Mouse (Mus musculus): ENCODE measurements around the gene Stx8. TPM values are rescaled to one million over a fixed set of nuclear protein-coding genes. Genes with fewer than 3 reads are reported as not detected.

Stx8 gene
- total and polyA plus RNA-seq, 2 experiments from 2014 or later: 13.2 to 63.6 TPM

DNA sequence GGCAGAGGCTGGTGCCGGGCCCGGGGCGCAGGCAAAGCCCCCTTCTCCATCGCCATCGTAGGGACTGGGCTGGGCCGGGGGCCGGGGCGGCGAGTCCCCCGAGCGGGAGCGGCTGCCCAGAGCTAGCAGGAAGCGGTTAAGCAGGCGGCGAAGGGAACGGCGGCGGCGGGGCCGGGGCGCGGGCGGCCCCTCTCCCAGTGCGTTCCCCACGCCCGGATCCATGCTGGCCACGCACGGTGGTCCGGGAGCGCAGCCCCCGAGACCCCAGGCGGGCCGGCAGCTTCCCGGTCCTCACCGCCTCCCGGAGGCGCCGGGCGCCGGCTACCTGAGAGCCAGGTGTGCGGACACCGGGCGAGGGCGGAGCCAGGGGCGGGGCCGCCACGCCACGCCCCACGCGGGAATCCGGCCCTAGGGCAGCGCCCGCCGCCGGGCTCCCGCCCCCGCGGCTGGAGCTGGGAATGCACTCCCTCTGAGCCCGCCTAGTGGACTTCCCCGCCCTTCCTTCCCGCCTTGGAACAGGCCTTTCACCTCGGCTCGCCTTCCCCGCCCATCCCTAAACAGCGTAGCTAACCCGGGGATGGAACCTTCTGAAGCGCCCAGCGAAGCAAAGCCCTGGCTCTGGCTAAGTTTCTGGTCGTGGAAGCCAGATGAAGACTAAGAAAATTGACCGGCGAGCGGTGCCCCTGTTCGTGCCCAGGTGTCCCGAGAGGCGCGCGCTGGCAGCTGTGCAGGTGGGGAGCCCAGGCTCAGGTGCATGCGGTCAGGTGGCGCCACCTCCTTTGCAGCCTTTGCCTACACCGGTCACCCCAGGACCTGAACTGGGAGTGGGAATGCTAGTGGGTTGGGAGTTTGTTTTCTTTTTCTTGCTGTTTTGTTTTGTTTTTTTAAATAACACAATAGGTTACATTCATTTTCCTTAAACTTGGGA lies 43.9 kb upstream of the Stx8 start, which contains the start of gene Usp43:
Gene Usp43, minus strand, starts transcription at position 327 of the 928 bp plus-strand sequence.
- Histone ChIP-seq H3K27ac (ENCODE audit: low read depth, low read length) (no peak within 1 kb of the TSS), H3K4me3 (ENCODE audit: low read depth, low read length) (peak within 1 kb of the TSS; percentile 54), H3K9me3 (ENCODE audit: low read length) (no peaks in the 10 kb centered on the region), H3K4me2 (ENCODE audit: low read depth, low read length, poor library complexity, severe bottlenecking) (peak within 1 kb of the TSS; percentile 100), H3K36me3 (ENCODE audit: insufficient read depth, low read length) (no peaks in the 10 kb centered on the region), H3K9ac (replicated peaks; ENCODE audit: low read length, poor library complexity, severe bottlenecking) (peak within 1 kb of the TSS; percentile 67), H3K27me3 (ENCODE audit: insufficient read depth, low read length) (peaks cover 12% of the 10 kb centered on the region; the same call in 1 of the 2 replicates), H3K4me1 (ENCODE audit: insufficient read depth, low read length) (no peaks in the 10 kb centered on the region)
- ATAC-seq (ENCODE audit: low FRiP score) (peak; percentile 65; the same call in 1 of the 2 replicates), DNase-seq (ENCODE audit: low spot score) (peak; percentile 9)
- WGBS: under 1% methylated on average over 53 of the region's 80 CpGs
- 0 out of 2 replicates have a peak, but pooled peaks have one; percentile 0 for TF ChIP-seq CTCF (IDR thresholded peaks at IDR 0.05)

DNA sequence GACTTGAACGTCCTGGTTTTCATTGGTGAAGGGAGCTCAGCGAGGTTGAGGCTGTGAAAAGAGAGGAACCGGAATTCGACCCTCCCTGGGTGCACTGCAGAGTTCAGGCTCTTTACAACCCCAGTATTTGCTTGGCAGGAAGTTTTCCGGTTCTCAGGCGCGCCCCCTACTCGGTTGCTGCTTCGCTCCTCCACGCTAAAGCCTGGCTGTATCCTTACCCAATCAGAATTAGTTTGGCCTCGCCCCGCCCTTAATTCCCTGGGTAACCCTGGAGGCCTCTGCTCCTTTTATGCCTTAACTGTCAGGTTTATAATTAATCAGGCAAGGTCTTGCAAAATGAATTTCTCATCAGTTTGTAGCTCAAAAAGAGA lies 43.3 kb upstream of the Stx8 start:
- H3K4me3 ChIP-seq (ENCODE audit: low read depth, low read length): peak overlapping the region; percentile 54
- WGBS: 0% methylated on average over 12 of the region's 12 CpGs
- peak overlapping the region; percentile 100 for H3K4me2 ChIP-seq (ENCODE audit: low read depth, low read length, poor library complexity, severe bottlenecking)
- H3K9me3 ChIP-seq (ENCODE audit: low read length): no peaks in the 10 kb centered on the region
- peaks cover 12% of the 10 kb centered on the region; the same call in 1 of the 2 replicates for H3K27me3 ChIP-seq (ENCODE audit: insufficient read depth, low read length)
- H3K4me1 ChIP-seq (ENCODE audit: insufficient read depth, low read length): no peaks in the 10 kb centered on the region
- TF ChIP-seq CTCF (IDR thresholded peaks at IDR 0.05): peak; percentile 61
- H3K9ac ChIP-seq (replicated peaks; ENCODE audit: low read length, poor library complexity, severe bottlenecking): no peak overlapping the region
- DNase-seq (ENCODE audit: low spot score) (peak; percentile 74), ATAC-seq (ENCODE audit: low FRiP score) (no peak)
- H3K27ac ChIP-seq (ENCODE audit: low read depth, low read length): no peak overlapping the region
- no peaks in the 10 kb centered on the region for H3K36me3 ChIP-seq (ENCODE audit: insufficient read depth, low read length)

DNA sequence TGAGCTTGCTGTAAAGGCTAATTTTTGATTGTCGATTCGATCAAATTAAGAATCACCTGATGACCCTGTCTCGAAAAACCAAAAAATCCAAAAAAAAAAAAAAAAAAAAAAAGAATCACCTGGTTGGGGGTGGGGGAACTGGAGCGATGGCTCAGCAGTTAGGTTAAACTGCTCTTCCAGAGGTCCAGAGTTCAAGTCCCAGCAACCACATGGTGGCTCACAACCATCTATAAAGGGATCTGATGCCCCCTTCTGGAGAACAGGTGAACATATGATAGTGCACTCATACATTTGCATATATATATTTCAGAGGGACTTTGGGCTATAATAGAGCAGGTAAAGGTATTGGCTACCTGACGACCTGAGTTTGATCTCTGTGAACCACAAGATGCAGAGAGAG lies 42.3 kb upstream of the Stx8 start:
- TF ChIP-seq CTCF (IDR thresholded peaks at IDR 0.05): peak; percentile 23; the same call in 1 of the 2 replicates
- H3K4me1 ChIP-seq (ENCODE audit: insufficient read depth, low read length): no peaks in the 10 kb centered on the region
- ATAC-seq (ENCODE audit: low FRiP score): no peak
- H3K9me3 ChIP-seq (ENCODE audit: low read length): no peaks in the 10 kb centered on the region
- H3K4me3 ChIP-seq (ENCODE audit: low read depth, low read length): no peak overlapping the region
- no peak overlapping the region for H3K4me2 ChIP-seq (ENCODE audit: low read depth, low read length, poor library complexity, severe bottlenecking)
- H3K27ac ChIP-seq (ENCODE audit: low read depth, low read length): no peak overlapping the region
- no peak for DNase-seq (ENCODE audit: low spot score)
- H3K36me3 ChIP-seq (ENCODE audit: insufficient read depth, low read length): no peaks in the 10 kb centered on the region
- no peak overlapping the region for H3K9ac ChIP-seq (replicated peaks; ENCODE audit: low read length, poor library complexity, severe bottlenecking)
- H3K27me3 ChIP-seq (ENCODE audit: insufficient read depth, low read length): peaks cover 12% of the 10 kb centered on the region; the same call in 1 of the 2 replicates
- 95% methylated on average over 5 of the region's 5 CpGs for WGBS

DNA sequence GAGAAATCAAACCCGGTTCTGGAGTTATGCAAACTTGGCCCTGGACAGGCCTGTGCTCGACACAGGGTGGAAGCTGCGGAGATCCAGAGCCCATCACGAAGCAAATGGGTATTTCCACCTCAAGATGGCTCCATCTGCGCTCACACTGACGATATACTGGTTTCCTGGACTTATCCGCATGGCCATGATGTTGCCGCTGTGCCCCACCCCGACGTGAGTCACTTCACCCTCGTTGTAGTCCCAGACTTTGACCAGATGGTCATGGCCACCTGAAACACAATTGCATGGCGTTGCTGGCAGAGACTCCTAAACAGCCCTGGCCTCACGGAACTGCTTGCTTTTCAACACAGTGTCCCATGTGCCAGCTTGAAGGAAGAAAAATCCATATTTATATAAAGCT lies 41.0 kb upstream of the Stx8 start:
- DNase-seq (ENCODE audit: low spot score) (no peak), ATAC-seq (ENCODE audit: low FRiP score) (no peak)
- no peaks in the 10 kb centered on the region for H3K4me1 ChIP-seq (ENCODE audit: insufficient read depth, low read length)
- no peaks in the 10 kb centered on the region for H3K9me3 ChIP-seq (ENCODE audit: low read length)
- H3K27me3 ChIP-seq (ENCODE audit: insufficient read depth, low read length): peaks cover 7% of the 10 kb centered on the region; the same call in 1 of the 2 replicates
- no peak overlapping the region for H3K4me2 ChIP-seq (ENCODE audit: low read depth, low read length, poor library complexity, severe bottlenecking)
- H3K27ac ChIP-seq (ENCODE audit: low read depth, low read length): no peak overlapping the region
- no peak overlapping the region for H3K4me3 ChIP-seq (ENCODE audit: low read depth, low read length)
- no peaks in the 10 kb centered on the region for H3K36me3 ChIP-seq (ENCODE audit: insufficient read depth, low read length)
- TF ChIP-seq CTCF (IDR thresholded peaks at IDR 0.05): no peak
- WGBS: 92% methylated on average over 13 of the region's 13 CpGs
- no peak overlapping the region for H3K9ac ChIP-seq (replicated peaks; ENCODE audit: low read length, poor library complexity, severe bottlenecking)

DNA sequence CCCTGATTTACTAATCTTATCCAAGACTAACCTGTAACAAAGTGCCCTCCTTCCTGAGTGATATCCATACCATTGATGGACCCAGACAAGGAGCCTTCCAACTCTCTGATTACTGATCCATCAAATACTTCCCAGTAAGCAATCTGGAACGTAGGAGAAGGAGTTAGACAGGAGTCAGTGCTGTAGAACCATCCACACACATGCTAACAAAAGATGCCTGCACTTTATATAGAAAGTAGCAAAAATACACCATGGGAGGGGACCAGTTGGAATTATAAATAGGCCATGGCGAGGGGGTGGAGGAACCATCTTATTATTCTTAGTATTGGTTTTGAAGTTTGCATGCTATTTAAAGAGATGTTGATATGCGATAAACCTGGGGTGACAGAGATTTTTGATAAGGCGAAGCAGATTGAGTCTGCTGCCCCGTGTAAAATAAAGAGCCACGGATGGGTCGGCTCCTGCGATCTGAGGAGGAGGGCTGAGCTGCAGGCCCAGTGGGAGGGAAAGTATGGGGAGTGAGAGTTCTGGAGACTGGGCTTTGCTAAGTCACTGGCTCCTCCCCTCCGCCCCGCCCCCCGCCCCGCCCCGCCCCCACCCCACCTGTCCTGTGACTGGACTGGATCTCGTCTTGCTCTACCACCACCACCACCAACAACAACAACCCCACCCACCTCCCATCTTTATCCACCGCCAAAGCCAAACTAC lies 39.5 kb upstream of the Stx8 start:
- Histone ChIP-seq H3K4me3 (ENCODE audit: low read depth, low read length) (no peak overlapping the region), H3K4me1 (ENCODE audit: insufficient read depth, low read length) (no peaks in the 10 kb centered on the region), H3K4me2 (ENCODE audit: low read depth, low read length, poor library complexity, severe bottlenecking) (no peak overlapping the region), H3K27ac (ENCODE audit: low read depth, low read length) (no peak overlapping the region), H3K27me3 (ENCODE audit: insufficient read depth, low read length) (no peaks in the 10 kb centered on the region), H3K9ac (replicated peaks; ENCODE audit: low read length, poor library complexity, severe bottlenecking) (no peak overlapping the region), H3K9me3 (ENCODE audit: low read length) (no peaks in the 10 kb centered on the region), H3K36me3 (ENCODE audit: insufficient read depth, low read length) (no peaks in the 10 kb centered on the region)
- 15% methylated on average over 15 of the region's 15 CpGs for WGBS
- TF ChIP-seq CTCF (IDR thresholded peaks at IDR 0.05): no peak
- DNase-seq (ENCODE audit: low spot score) (no peak), ATAC-seq (ENCODE audit: low FRiP score) (no peak)
